Mouse (Mus musculus) embryonic facial prominence, embryonic 11.5 days (tissue): Measurements from ENCODE around the gene Dhx16. TPM values are rescaled to one million over a fixed set of nuclear protein-coding genes. Genes with fewer than 3 reads are reported as not detected.
A peak's percentile ranks its signal among the peaks of the same experiment; 100 is the strongest.

ENCODE experiments used
- ATAC-seq: fragments of 200-750 bp; cut with Nextera tagmentation; replicated peaks from 2 replicates; pipeline ENCODE4 v1.8.0; 2017; ENCODE audit warnings: low read depth; ENCODE audit not compliant: insufficient number of reproducible peaks, low FRiP score, low TSS enrichment
- DNase-seq: peaks from one replicate; pipeline ENCODE4 v3.0.0-alpha.2; 2015; ENCODE audit warnings: low spot score
- H3K27ac ChIP-seq: fragments of 300-500 bp; sonication (generic); replicated peaks from 2 replicates; pipeline ENCODE4 v1.5.1; 2014; ENCODE audit warnings: mild to moderate bottlenecking, low read depth, low read length, control low read depth
- H3K27me3 ChIP-seq: fragments of 300-500 bp; sonication (generic); 2 replicates; pipeline ENCODE4 v1.6.1; 2014; ENCODE audit warnings: mild to moderate bottlenecking, low read length, moderate library complexity, mixed read lengths; ENCODE audit not compliant: control insufficient read depth, insufficient read depth
- H3K36me3 ChIP-seq: fragments of 300-500 bp; sonication (generic); replicated peaks from 2 replicates; pipeline ENCODE4 v1.6.1; 2014; ENCODE audit warnings: low read depth, mild to moderate bottlenecking, low read length, moderate library complexity, mixed read lengths; ENCODE audit not compliant: control insufficient read depth, insufficient read depth
- H3K4me1 ChIP-seq: fragments of 300-500 bp; sonication (generic); 2 replicates; pipeline ENCODE4 v1.6.1; 2014; ENCODE audit warnings: low read length, mixed read lengths; ENCODE audit not compliant: control insufficient read depth, insufficient read depth
- H3K4me2 ChIP-seq: fragments of 300-500 bp; sonication (generic); 2 replicates; pipeline ENCODE4 v1.6.1; 2014; ENCODE audit warnings: low read depth, mild to moderate bottlenecking, control low read depth, low read length, moderate library complexity
- H3K4me3 ChIP-seq: fragments of 300-500 bp; sonication (generic); 2 replicates; pipeline ENCODE4 v1.5.1; 2014; ENCODE audit warnings: low read depth, low read length, control low read depth
- H3K9ac ChIP-seq: fragments of 300-500 bp; sonication (generic); replicated peaks from 2 replicates; pipeline ENCODE4 v1.6.1; 2014; ENCODE audit warnings: mild to moderate bottlenecking, control low read depth, low read length
- H3K9me3 ChIP-seq: fragments of 300-500 bp; sonication (generic); replicated peaks from 2 replicates; pipeline ENCODE4 v1.6.1; 2016; ENCODE audit warnings: mild to moderate bottlenecking, low read length, inconsistent platforms, mixed read lengths; ENCODE audit not compliant: control insufficient read depth
- WGBS: fragments of 180-500 bp; shearing (Covaris S2); extraction: QIAGEN DNeasy Blood & Tissue Kit; methylation state at CpG from one replicate; pipeline ENCODE4 v1.1.7; 2014; 5-methylcytosine and 5-hydroxymethylcytosine counted together
- polyA plus RNA-seq: library from polyadenylated mRNA; unstranded; fragments of >200 nt; fragmentation: Nextera tagmentation; extraction: Ambion mirVana; gene quantifications from 2 replicates; pipeline ENCODE4 v1.2.1, GENCODE M21; 2014

The Dhx16 gene
- polyA plus RNA-seq = 38.6 and 47.2 TPM in 2 replicates

DNA sequence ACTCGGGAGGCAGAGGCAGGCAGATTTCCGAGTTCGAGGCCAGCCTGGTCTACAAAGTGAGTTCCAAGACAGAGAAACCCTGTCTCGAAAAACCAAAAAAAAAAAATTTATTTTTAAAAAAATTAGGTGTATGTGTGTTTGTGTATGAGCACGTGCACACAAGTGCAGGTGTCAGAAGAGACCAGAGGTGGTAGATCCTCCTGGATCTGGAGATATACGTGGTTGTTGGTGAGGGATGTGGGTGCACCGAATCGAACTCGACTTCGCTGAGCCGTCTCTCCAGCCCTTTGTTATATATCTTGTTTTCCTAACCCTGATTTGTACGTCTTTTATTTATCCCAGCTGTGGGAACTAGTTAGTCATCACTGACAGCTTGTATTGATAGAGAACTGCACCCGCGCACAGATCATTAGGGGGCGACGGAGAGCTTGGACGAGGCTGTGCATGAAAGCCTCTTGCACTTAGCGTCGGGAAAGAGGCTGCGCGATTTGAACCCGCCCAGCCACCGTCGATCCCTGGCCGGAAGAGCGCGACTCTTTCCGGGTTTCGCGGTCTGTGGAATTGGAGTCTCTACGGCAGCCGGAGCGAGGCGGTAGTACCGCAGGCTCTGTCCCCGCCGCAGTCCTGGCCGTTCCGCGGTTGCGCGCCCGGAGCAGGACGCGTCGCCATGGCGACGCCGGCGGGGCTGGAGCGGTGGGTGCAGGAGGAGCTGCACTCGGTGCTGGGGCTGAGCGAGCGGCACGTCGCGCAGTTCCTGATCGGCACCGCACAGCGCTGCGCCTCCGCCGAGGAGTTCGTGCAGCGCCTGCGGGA lies at the start of gene Dhx16:
Gene Dhx16 (plus strand): TSS at position 575 of the 813 bp plus-strand sequence.
- H3K4me2 ChIP-seq = peak within 1 kb of the TSS; percentile 38
- peak within 1 kb of the TSS; percentile 86 for H3K4me3 ChIP-seq
- DNase-seq (peak; percentile 97), ATAC-seq (peak; percentile 85)
- H3K9me3 ChIP-seq = no peaks in the 10 kb centered on the region
- H3K36me3 ChIP-seq = peaks cover 3% of the 10 kb centered on the region; the same call in 1 of the 2 replicates
- peak within 1 kb of the TSS; percentile 75 for H3K9ac ChIP-seq
- H3K27ac ChIP-seq = no peak within 1 kb of the TSS; the same call in 1 of the 2 replicates
- no peaks in the 10 kb centered on the region for H3K27me3 ChIP-seq
- no peaks in the 10 kb centered on the region for H3K4me1 ChIP-seq
- 6% methylated on average over 66 of the region's 66 CpGs for WGBS

DNA sequence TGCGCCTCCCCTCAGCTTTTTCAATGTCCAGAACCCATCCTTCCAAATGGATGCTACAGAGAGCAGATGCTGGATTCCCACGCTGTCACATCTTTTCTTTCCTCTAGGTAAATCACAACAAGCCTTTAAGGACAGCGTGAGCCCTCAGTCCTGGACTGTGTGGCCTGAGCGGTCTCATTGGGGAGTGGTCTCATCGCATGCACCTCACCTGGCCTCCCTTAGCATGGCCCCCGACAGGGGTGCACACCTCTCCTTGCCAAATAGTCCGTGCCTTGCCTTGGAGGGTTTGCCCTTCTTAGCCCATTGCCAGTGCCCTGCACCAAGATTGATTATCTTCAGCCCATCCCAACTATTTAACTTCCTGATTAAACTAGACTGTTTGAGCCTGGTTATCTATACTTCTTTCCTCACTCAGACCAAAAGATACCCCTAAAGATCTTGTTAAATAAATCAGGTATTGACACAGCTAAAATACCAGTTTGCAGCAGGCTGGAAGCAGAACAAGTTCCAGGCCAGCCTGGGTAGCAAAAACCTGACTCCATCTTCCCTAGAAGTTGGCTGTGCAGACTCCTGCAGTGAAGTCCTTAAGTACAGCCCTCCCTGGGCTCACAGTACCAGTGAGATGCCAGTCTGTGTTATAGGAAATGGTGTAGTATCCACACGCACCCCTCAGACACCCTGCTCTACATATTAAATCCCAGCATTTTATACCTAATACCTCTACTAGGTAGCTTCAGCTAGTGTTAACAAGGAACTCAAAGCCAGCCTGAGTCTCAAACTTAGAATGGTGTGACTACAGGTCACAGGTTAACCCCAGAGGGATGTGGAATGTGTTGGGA lies 47.0 kb upstream of the Dhx16 start:
- Histone ChIP-seq H3K4me1 (peaks cover 6% of the 10 kb centered on the region; the same call in 1 of the 2 replicates), H3K9me3 (no peaks in the 10 kb centered on the region), H3K9ac (no peak overlapping the region), H3K4me3 (no peak overlapping the region), H3K4me2 (no peak overlapping the region), H3K27me3 (no peaks in the 10 kb centered on the region), H3K36me3 (peaks cover 19% of the 10 kb centered on the region), H3K27ac (no peak overlapping the region)
- no peak for DNase-seq
- ATAC-seq = no peak
- 73% methylated on average over 8 of the region's 8 CpGs for WGBS

DNA sequence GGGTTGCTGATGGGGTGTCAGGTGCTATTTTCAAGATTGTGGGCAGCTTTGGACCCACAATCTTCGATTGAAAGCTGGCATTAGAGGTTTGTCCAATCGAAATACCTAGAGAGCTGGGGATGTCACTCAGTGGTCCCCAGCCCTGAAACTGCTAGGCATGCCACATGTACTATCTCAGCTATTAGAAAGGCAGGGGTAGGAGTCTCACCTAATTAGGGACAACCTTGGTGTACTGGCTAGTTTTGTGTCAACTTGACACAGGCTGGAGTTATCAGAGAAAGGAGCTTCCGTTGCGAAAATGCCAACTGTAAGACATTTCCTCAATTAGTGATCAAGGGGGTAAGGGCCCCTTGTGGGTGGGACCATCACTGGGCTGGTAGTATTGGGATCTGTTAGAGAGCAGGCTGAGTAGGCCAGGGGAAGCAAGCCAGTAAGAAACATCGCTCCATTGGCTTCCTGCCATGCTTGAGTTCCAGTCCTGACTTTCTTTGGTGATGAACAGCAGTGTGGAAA lies 46.3 kb upstream of the Dhx16 start:
- no peaks in the 10 kb centered on the region for H3K27me3 ChIP-seq
- peaks cover 6% of the 10 kb centered on the region; the same call in 1 of the 2 replicates for H3K4me1 ChIP-seq
- H3K36me3 ChIP-seq = peaks cover 19% of the 10 kb centered on the region
- no peak for ATAC-seq
- DNase-seq = no peak
- H3K4me2 ChIP-seq = no peak overlapping the region
- H3K9me3 ChIP-seq = no peaks in the 10 kb centered on the region
- H3K4me3 ChIP-seq = no peak overlapping the region
- no peak overlapping the region for H3K27ac ChIP-seq
- H3K9ac ChIP-seq = no peak overlapping the region
- 24% methylated on average over 5 of the region's 5 CpGs for WGBS

DNA sequence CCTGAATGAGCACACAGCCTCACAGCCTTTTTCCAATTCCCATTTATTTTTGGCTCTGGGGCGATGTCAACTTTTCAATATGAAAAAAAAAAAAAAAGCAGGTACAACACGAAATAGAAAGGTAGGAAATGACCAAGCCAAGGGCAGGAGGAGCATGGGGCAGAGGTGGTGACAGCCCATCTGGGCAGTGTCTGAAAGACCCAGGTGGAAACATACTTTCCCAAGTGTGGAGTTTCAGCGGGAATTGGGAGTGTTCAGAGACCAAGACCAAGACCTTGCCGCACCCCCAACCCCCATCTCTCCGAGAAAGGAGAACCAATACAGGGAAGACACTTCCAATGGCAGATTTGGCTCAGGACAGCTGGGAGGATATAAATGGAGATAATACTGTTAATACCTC lies 45.7 kb upstream of the Dhx16 start:
- WGBS = 63% methylated on average over 5 of the region's 5 CpGs
- no peaks in the 10 kb centered on the region for H3K9me3 ChIP-seq
- no peak overlapping the region for H3K9ac ChIP-seq
- H3K27ac ChIP-seq = no peak overlapping the region
- H3K4me3 ChIP-seq = 0 out of 2 replicates have a peak overlapping the region, but pooled peaks have one; percentile 14
- H3K36me3 ChIP-seq = peaks cover 19% of the 10 kb centered on the region
- DNase-seq (no peak), ATAC-seq (no peak)
- no peak overlapping the region; the same call in 1 of the 2 replicates for H3K4me2 ChIP-seq
- H3K4me1 ChIP-seq = peaks cover 6% of the 10 kb centered on the region; the same call in 1 of the 2 replicates
- no peaks in the 10 kb centered on the region for H3K27me3 ChIP-seq

DNA sequence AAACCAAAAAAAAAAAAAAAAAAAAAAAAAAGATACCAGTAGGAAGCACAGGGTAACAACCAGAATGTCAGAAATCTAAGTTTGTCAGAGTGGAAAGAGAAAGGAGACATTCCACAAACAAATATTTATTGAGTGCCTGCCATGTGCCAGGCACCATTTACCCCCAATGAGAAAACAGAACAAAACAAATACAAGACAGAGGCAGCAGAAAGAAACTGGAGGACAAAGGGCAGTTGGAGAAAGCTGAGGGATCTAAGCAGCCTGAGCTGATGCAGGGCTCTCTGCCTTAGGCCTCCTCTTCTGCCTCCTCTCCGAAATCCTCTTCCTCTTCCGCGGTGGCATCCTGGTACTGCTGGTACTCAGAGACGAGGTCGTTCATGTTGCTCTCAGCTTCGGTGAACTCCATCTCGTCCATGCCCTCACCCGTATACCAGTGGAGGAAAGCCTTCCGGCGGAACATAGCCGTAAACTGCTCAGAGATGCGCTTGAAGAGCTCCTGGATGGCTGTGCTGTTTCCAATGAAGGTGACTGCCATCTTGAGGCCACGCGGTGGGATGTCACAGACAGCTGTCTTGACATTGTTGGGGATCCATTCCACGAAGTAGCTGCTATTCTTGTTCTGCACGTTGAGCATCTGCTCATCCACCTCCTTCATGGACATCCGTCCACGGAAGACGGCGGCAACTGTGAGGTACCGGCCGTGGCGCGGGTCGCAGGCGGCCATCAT lies 44.8 kb upstream of the Dhx16 start:
- Histone ChIP-seq H3K4me1 (peaks cover 6% of the 10 kb centered on the region; the same call in 1 of the 2 replicates), H3K9ac (no peak overlapping the region; the same call in 1 of the 2 replicates), H3K27me3 (no peaks in the 10 kb centered on the region), H3K4me2 (peak overlapping the region; percentile 62), H3K9me3 (no peaks in the 10 kb centered on the region), H3K27ac (no peak overlapping the region), H3K36me3 (peaks cover 19% of the 10 kb centered on the region), H3K4me3 (peak overlapping the region; percentile 81)
- DNase-seq (no peak), ATAC-seq (no peak)
- WGBS = 80% methylated on average over 26 of the region's 26 CpGs

DNA sequence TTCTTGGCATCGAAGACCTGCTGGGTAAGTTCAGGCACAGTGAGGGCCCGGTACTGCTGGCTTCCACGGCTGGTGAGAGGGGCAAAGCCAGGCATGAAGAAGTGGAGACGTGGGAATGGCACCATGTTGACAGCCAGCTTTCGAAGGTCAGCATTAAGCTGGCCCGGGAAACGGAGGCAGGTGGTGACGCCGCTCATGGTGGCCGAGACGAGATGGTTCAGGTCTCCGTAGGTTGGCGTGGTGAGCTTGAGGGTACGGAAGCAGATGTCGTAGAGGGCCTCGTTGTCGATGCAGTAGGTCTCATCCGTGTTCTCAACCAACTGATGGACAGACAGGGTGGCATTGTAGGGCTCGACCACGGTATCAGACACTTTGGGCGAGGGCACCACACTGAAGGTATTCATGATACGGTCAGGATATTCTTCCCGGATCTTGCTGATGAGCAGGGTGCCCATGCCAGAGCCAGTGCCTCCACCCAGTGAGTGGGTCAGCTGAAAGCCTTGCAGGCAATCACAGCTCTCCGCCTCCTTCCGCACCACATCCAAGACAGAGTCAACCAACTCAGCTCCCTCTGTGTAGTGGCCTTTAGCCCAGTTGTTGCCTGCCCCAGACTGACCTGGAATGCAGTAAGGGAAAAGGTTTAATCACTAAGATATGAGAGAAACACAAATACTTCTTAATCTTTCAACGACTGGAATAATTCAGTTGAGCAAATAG lies 44.0 kb upstream of the Dhx16 start:
- Histone ChIP-seq H3K4me1 (peaks cover 6% of the 10 kb centered on the region; the same call in 1 of the 2 replicates), H3K27me3 (no peaks in the 10 kb centered on the region), H3K4me2 (peak overlapping the region; percentile 62), H3K4me3 (peak overlapping the region; percentile 81), H3K9me3 (no peaks in the 10 kb centered on the region), H3K27ac (no peak overlapping the region), H3K36me3 (peaks cover 19% of the 10 kb centered on the region), H3K9ac (peak overlapping the region; percentile 97)
- no peak for DNase-seq
- ATAC-seq = no peak
- WGBS = 81% methylated on average over 26 of the region's 26 CpGs
